Mouse (Mus musculus): ENCODE measurements around the gene Taok2. TPM values are rescaled to one million over a fixed set of nuclear protein-coding genes. Genes with fewer than 3 reads are reported as not detected.
A peak's percentile ranks its signal among the peaks of the same experiment; 100 is the strongest.

Taok2 gene
- polyA plus RNA-seq (2012; rRNA removed) = 97.0 and 109 TPM in 2 replicates

GRCm38 (mm10) chr7:126884286-126885164 lies at the start of gene Taok2:
Taok2 (minus strand) TSS chr7:126884703.
- TF ChIP-seq POLR2A (IDR thresholded peaks at IDR 0.05; ENCODE audit: low read depth, low read length) (peak; percentile 77), CTCF (IDR thresholded peaks at IDR 0.05; ENCODE audit: extremely low read depth, insufficient read depth, insufficient read length, insufficient replicate concordance) (no peak)
- under 1% methylated on average over 56 of the region's 56 CpGs for WGBS
- Histone ChIP-seq H3K4me1 (ENCODE audit: control insufficient read depth, insufficient read depth, insufficient read length) (peaks cover 17% of the 10 kb centered on the region; the same call in 1 of the 2 replicates), H3K27me3 (ENCODE audit: control insufficient read depth, insufficient read depth, low read length) (no peaks in the 10 kb centered on the region), H3K4me3 (ENCODE audit: extremely low read depth, insufficient read depth, insufficient read length) (peak within 1 kb of the TSS; percentile 77), H3K36me3 (ENCODE audit: control insufficient read depth, insufficient read depth, low read length) (peaks cover 8% of the 10 kb centered on the region), H3K27ac (ENCODE audit: insufficient read depth, low read length) (peak within 1 kb of the TSS; percentile 96)
- peak; percentile 88 to 90 for DNase-seq (ENCODE audit: low read depth in 1 of 2, low spot score in 2 of 2)

DNA sequence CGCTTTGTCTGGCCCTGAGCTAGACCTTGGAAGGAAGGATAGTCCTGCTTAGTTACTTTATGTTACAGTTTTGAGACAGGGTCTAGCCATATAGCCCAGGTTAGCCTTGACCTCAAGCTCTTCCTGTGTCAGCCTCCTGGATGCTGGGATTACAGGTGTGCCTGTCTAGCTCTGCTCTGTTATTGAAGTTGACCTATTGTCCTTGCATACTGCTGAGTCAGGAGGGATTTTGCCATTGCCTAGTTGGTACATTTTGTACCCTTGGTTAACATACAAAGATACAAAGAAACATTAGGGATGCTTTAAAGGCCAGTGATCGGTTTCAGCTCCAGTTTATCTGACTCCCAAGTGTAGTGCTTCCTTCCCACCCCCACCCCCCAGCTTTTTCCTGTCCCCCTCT lies 48.1 kb upstream of the Taok2 start:
- DNase-seq (ENCODE audit: low read depth in 1 of 2, low spot score in 2 of 2) = no peak
- Histone ChIP-seq H3K36me3 (ENCODE audit: control insufficient read depth, insufficient read depth, low read length) (peaks cover 18% of the 10 kb centered on the region), H3K27ac (ENCODE audit: insufficient read depth, low read length) (no peak overlapping the region), H3K4me3 (ENCODE audit: extremely low read depth, insufficient read depth, insufficient read length) (no peak overlapping the region), H3K27me3 (ENCODE audit: control insufficient read depth, insufficient read depth, low read length) (no peaks in the 10 kb centered on the region), H3K4me1 (ENCODE audit: control insufficient read depth, insufficient read depth, insufficient read length) (peaks cover 4% of the 10 kb centered on the region; the same call in 1 of the 2 replicates)
- TF ChIP-seq POLR2A (IDR thresholded peaks at IDR 0.05; ENCODE audit: low read depth, low read length) = no peak
- no peak for TF ChIP-seq CTCF (IDR thresholded peaks at IDR 0.05; ENCODE audit: extremely low read depth, insufficient read depth, insufficient read length, insufficient replicate concordance)
- 94% methylated on average over 2 of the region's 2 CpGs for WGBS

- H3K27ac ChIP-seq (ENCODE audit: insufficient read depth, low read length) = no peak overlapping the region
- peaks cover 10% of the 10 kb centered on the region for H3K36me3 ChIP-seq (ENCODE audit: control insufficient read depth, insufficient read depth, low read length)
- DNase-seq (ENCODE audit: low read depth in 1 of 2, low spot score in 2 of 2) = no peak
- H3K4me3 ChIP-seq (ENCODE audit: extremely low read depth, insufficient read depth, insufficient read length) = peak overlapping the region; percentile 76
- WGBS = under 1% methylated on average over 27 of the region's 27 CpGs
- TF ChIP-seq CTCF (IDR thresholded peaks at IDR 0.05; ENCODE audit: extremely low read depth, insufficient read depth, insufficient read length, insufficient replicate concordance) (no peak), POLR2A (IDR thresholded peaks at IDR 0.05; ENCODE audit: low read depth, low read length) (no peak)
- H3K4me1 ChIP-seq (ENCODE audit: control insufficient read depth, insufficient read depth, insufficient read length) = peaks cover 4% of the 10 kb centered on the region; the same call in 1 of the 2 replicates
- no peaks in the 10 kb centered on the region for H3K27me3 ChIP-seq (ENCODE audit: control insufficient read depth, insufficient read depth, low read length)
Observed at GRCm38 (mm10) chr7:126929046-126929445, 44.5 kb upstream of the Taok2 start.

DNA sequence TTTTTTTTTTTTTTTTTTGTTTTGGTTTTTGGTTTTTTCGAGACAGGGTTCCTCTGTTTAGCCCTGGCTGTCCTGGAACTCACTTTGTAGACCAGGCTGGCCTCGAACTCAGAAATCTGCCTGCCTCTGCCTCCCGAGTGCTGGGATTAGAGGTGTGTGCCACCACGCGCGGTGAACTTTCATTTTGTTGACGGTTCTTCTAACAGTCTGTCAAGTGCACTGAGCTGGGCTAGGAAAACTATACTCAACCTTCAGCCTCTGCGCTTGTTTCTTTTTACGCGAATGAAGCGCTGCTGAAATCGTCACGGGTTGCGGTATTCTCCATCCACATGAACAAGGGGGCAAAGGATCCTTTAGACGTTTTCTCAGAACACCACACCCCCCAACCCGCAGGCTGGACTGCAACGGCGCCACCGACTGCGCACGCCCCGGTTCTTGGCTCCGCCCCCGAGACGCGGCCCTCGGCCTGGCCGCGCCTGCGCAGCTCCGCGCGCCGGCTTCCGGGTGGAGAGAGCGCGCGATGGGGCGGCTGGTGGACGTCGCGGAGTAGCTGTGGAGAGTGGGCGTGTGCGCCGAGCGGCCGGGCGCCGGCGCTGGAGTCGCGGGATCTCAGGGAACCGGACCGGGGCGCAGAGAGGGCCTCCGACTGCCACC lies 44.0 kb upstream of the Taok2 start, which contains the start of gene Kctd13:
Gene Kctd13 (plus strand): TSS at position 496 of the 654 bp plus-strand sequence.
- peak; percentile 81 to 94 for DNase-seq (ENCODE audit: low read depth in 1 of 2, low spot score in 2 of 2)
- Histone ChIP-seq H3K4me3 (ENCODE audit: extremely low read depth, insufficient read depth, insufficient read length) (peak within 1 kb of the TSS; percentile 76), H3K27me3 (ENCODE audit: control insufficient read depth, insufficient read depth, low read length) (no peaks in the 10 kb centered on the region), H3K4me1 (ENCODE audit: control insufficient read depth, insufficient read depth, insufficient read length) (peaks cover 4% of the 10 kb centered on the region; the same call in 1 of the 2 replicates), H3K27ac (ENCODE audit: insufficient read depth, low read length) (peak within 1 kb of the TSS; percentile 51; the same call in 1 of the 2 replicates), H3K36me3 (ENCODE audit: control insufficient read depth, insufficient read depth, low read length) (peaks cover 10% of the 10 kb centered on the region)
- TF ChIP-seq POLR2A (IDR thresholded peaks at IDR 0.05; ENCODE audit: low read depth, low read length) (peak; percentile 70), CTCF (IDR thresholded peaks at IDR 0.05; ENCODE audit: extremely low read depth, insufficient read depth, insufficient read length, insufficient replicate concordance) (no peak)
- 2% methylated on average over 56 of the region's 56 CpGs for WGBS

DNA sequence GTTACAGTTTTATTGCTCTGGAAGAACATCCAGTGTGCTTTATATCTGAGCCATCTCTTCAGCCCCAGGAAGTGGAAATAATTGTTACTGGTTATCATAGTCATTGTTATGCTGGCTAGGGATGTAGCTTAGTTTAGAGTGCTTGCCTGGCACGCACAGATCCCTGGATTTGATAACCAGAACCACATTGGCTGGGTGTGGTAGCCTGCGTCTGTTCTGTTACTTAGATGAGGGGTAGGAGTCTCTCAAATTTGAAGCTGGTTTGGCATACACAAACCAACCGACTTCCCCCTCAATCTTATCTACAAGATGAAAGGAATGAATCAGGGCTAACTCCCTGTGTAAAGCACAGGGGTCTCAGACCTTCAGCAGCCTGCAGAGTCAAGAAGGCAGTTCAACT lies 41.8 kb upstream of the Taok2 start:
- 50% methylated on average over 3 of the region's 3 CpGs for WGBS
- no peak overlapping the region for H3K4me3 ChIP-seq (ENCODE audit: extremely low read depth, insufficient read depth, insufficient read length)
- peaks cover 5% of the 10 kb centered on the region; the same call in 1 of the 2 replicates for H3K36me3 ChIP-seq (ENCODE audit: control insufficient read depth, insufficient read depth, low read length)
- TF ChIP-seq CTCF (IDR thresholded peaks at IDR 0.05; ENCODE audit: extremely low read depth, insufficient read depth, insufficient read length, insufficient replicate concordance) (no peak), POLR2A (IDR thresholded peaks at IDR 0.05; ENCODE audit: low read depth, low read length) (no peak)
- no peak for DNase-seq (ENCODE audit: low read depth in 1 of 2, low spot score in 2 of 2)
- H3K27me3 ChIP-seq (ENCODE audit: control insufficient read depth, insufficient read depth, low read length) = no peaks in the 10 kb centered on the region
- peaks cover 4% of the 10 kb centered on the region; the same call in 1 of the 2 replicates for H3K4me1 ChIP-seq (ENCODE audit: control insufficient read depth, insufficient read depth, insufficient read length)
- H3K27ac ChIP-seq (ENCODE audit: insufficient read depth, low read length) = no peak overlapping the region

DNA sequence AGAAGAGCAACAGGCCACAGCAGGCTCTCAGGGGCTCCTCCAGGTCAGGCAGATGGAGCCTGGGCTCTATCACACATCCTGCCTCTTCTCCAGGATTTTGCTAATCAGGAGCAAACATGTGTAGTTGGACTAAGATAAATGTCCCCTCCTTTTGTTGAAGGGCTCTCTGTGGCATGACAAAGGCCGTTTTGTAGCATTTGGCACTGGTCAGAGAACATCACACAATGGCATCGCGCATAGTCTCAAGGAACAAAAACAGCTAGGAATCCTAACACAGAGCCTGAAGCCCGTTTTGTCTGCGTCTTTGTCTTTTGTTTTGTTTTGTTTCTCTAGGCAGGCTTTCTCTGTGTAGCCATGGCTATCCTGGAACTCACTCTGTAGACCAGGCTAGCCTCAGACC lies 39.5 kb upstream of the Taok2 start:
- no peaks in the 10 kb centered on the region for H3K36me3 ChIP-seq (ENCODE audit: control insufficient read depth, insufficient read depth, low read length)
- no peak overlapping the region for H3K4me3 ChIP-seq (ENCODE audit: extremely low read depth, insufficient read depth, insufficient read length)
- H3K4me1 ChIP-seq (ENCODE audit: control insufficient read depth, insufficient read depth, insufficient read length) = no peaks in the 10 kb centered on the region
- no peaks in the 10 kb centered on the region for H3K27me3 ChIP-seq (ENCODE audit: control insufficient read depth, insufficient read depth, low read length)
- no peak for TF ChIP-seq POLR2A (IDR thresholded peaks at IDR 0.05; ENCODE audit: low read depth, low read length)
- no peak for TF ChIP-seq CTCF (IDR thresholded peaks at IDR 0.05; ENCODE audit: extremely low read depth, insufficient read depth, insufficient read length, insufficient replicate concordance)
- 78% methylated on average over 5 of the region's 5 CpGs for WGBS
- DNase-seq (ENCODE audit: low read depth in 1 of 2, low spot score in 2 of 2) = no peak
- no peak overlapping the region for H3K27ac ChIP-seq (ENCODE audit: insufficient read depth, low read length)
